Mouse (Mus musculus) midbrain, embryonic 11.5 days (tissue): ENCODE measurements at regions not wholly inside any gene's neighbourhood (a gene's known extent, or its start where the extent isn't known, plus 50 kb on each side); places are given as distances from the start of the nearest gene placed in this dataset.

Experiments
- ATAC-seq: fragments of 200-750 bp; cut with Nextera tagmentation; 2 replicates; pipeline ENCODE4 v1.8.0; 2017; ENCODE audit warnings: moderate TSS enrichment, moderate library complexity; ENCODE audit not compliant: low FRiP score
- DNase-seq: peaks from one replicate; pipeline ENCODE4 v3.0.0; 2015; ENCODE audit warnings: low spot score; ENCODE audit errors: missing footprints
- H3K27ac ChIP-seq: fragments of 300-500 bp; sonication (generic); 2 replicates; pipeline ENCODE4 v1.5.1; 2014; ENCODE audit warnings: low read depth, low read length
- H3K27me3 ChIP-seq: fragments of 300-500 bp; sonication (generic); 2 replicates; pipeline ENCODE4 v1.6.1; 2014; ENCODE audit warnings: mild to moderate bottlenecking, low read length, moderate library complexity, mixed read lengths; ENCODE audit not compliant: control insufficient read depth, insufficient read depth
- H3K36me3 ChIP-seq: fragments of 300-500 bp; sonication (generic); 2 replicates; pipeline ENCODE4 v1.6.1; 2014; ENCODE audit warnings: mild to moderate bottlenecking, low read length, moderate library complexity, mixed read lengths; ENCODE audit not compliant: control insufficient read depth, insufficient read depth
- H3K4me1 ChIP-seq: fragments of 300-500 bp; sonication (generic); 2 replicates; pipeline ENCODE4 v1.6.1; 2014; ENCODE audit warnings: low read length; ENCODE audit not compliant: control insufficient read depth, insufficient read depth
- H3K4me2 ChIP-seq: fragments of 300-500 bp; sonication (generic); 2 replicates; pipeline ENCODE4 v1.6.1; 2014; ENCODE audit warnings: mild to moderate bottlenecking, moderate library complexity
- H3K4me3 ChIP-seq: fragments of 300-500 bp; sonication (generic); 2 replicates; pipeline ENCODE4 v1.5.1; 2014; ENCODE audit warnings: low read depth, low read length
- H3K9ac ChIP-seq: fragments of 300-500 bp; sonication (generic); 2 replicates; pipeline ENCODE4 v1.6.1; 2014; ENCODE audit warnings: low read length
- H3K9me3 ChIP-seq: fragments of 300-500 bp; sonication (generic); 2 replicates; pipeline ENCODE4 v1.6.1; 2016; ENCODE audit warnings: low read length; ENCODE audit not compliant: control insufficient read depth
- WGBS: fragments of 180-500 bp; shearing (Covaris S2); extraction: QIAGEN DNeasy Blood & Tissue Kit; methylation state at CpG from one replicate; pipeline ENCODE4 v1.1.7; 2014; 5-methylcytosine and 5-hydroxymethylcytosine counted together

DNA sequence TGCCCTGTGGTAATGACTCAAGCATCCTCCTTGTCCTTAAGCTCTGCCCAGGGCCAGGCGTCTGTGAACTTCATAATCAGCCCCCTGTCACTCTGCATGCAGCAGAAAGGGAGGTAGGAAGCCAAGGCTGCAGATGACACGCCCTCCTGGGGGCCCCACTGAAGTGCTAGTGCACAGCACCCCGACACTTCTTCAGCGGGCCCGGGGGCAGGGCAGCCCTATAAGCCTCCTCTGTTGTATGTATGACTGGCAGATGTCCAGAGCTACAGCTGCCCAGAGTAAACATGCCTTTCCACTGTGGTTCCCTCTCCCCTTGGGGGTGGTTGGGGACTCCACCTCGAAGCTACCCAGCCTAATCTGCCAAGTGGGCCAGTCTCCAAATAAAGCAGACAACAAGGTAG is 107.2 kb upstream of the Vps8 start:
- Histone ChIP-seq H3K4me2 (no peak overlapping the region), H3K9me3 (no peaks in the 10 kb centered on the region), H3K9ac (no peak overlapping the region), H3K4me1 (0 out of 2 replicates have a peak, but pooled peaks cover 3% of the 10 kb centered on the region), H3K27ac (no peak overlapping the region), H3K36me3 (no peaks in the 10 kb centered on the region), H3K27me3 (no peaks in the 10 kb centered on the region; the same call in 1 of the 2 replicates), H3K4me3 (no peak overlapping the region)
- ATAC-seq = no peak
- no peak for DNase-seq
- WGBS = 61% methylated on average over 6 of the region's 6 CpGs

DNA sequence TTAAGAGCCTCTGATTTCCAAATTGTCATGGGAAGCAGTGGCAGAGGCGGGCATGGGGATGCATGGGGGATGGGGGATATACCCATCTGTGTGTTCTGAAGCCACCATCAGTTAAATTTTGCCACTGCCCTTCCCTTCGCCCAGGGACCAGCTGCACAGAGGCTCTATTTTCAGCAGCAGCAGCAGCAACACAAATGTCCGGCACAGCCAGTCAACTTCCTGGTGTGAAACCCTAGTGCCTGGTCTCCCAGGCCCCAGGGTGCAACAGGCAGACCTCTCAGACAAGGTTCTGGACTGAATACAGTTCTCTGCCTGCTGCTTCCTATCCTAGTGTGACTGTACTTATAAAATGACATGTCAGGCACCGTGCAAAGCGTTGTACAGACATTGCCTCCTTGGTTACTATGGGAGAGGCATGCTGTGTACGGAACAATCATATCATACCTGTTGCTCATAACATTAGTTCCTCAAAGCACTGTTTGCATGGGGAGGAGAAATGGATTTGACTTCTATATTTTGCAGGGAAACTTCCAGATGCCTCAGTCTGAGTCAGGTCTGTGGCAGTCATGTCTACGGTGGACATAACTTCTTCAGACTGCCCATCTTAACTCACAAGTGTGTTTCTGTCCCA is 104.8 kb upstream of the Vps8 start:
- no peaks in the 10 kb centered on the region for H3K4me1 ChIP-seq
- no peaks in the 10 kb centered on the region for H3K9me3 ChIP-seq
- H3K4me2 ChIP-seq = no peak overlapping the region
- H3K9ac ChIP-seq = no peak overlapping the region
- no peak for ATAC-seq
- H3K27me3 ChIP-seq = no peaks in the 10 kb centered on the region
- no peak for DNase-seq
- H3K4me3 ChIP-seq = no peak overlapping the region
- WGBS = 87% methylated on average over 7 of the region's 7 CpGs
- H3K27ac ChIP-seq = no peak overlapping the region
- no peaks in the 10 kb centered on the region for H3K36me3 ChIP-seq

GRCm38 (mm10) chr16:21318640-21319365 is 104.1 kb upstream of the Vps8 start:
- Histone ChIP-seq H3K4me1 (no peaks in the 10 kb centered on the region), H3K9me3 (no peaks in the 10 kb centered on the region), H3K36me3 (no peaks in the 10 kb centered on the region), H3K9ac (no peak overlapping the region), H3K27me3 (no peaks in the 10 kb centered on the region), H3K4me2 (no peak overlapping the region), H3K27ac (no peak overlapping the region), H3K4me3 (no peak overlapping the region)
- DNase-seq (no peak), ATAC-seq (no peak)
- WGBS = 67% methylated on average over 9 of the region's 9 CpGs

DNA sequence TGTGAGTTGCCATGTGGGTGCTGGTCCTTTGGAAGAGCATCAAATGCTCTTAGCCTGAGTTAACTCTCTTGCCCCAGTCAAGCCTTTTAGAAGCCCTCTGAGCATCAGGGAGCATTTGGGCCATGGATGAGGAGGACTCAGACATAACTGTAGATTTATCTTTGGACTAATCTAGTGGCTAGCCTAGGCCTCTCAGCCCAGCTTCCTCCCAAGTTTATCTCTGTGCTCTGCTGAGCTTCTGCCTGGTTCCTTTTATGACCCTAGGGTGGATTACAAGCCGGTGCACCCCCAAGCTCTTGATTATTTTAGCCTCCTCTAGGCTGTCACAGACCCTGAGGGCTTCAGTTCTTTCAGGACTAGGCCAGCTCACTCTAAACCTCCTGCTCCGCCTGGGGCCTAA is 102.6 kb upstream of the Vps8 start:
- 78% methylated on average over 2 of the region's 2 CpGs for WGBS
- no peaks in the 10 kb centered on the region for H3K27me3 ChIP-seq
- ATAC-seq = no peak

GRCm38 (mm10) chr16:21321188-21322070 is 101.5 kb upstream of the Vps8 start:
- Histone ChIP-seq H3K4me3 (no peak overlapping the region), H3K4me1 (no peaks in the 10 kb centered on the region), H3K4me2 (no peak overlapping the region), H3K9me3 (no peaks in the 10 kb centered on the region), H3K9ac (no peak overlapping the region), H3K27me3 (no peaks in the 10 kb centered on the region), H3K36me3 (no peaks in the 10 kb centered on the region), H3K27ac (no peak overlapping the region)
- no peak for ATAC-seq
- WGBS = 51% methylated on average over 18 of the region's 18 CpGs
- DNase-seq = no peak

More for the DNA sequence above, 102.6 kb upstream of the Vps8 start:
- Histone ChIP-seq H3K4me2 (no peak overlapping the region), H3K9ac (no peak overlapping the region), H3K36me3 (no peaks in the 10 kb centered on the region), H3K4me3 (no peak overlapping the region), H3K27ac (no peak overlapping the region), H3K9me3 (no peaks in the 10 kb centered on the region), H3K4me1 (no peaks in the 10 kb centered on the region)
- no peak for DNase-seq

GRCm38 (mm10) chr16:21322437-21322836 is 100.5 kb upstream of the Vps8 start:
- no peaks in the 10 kb centered on the region for H3K4me1 ChIP-seq
- DNase-seq (no peak), ATAC-seq (no peak)
- peak overlapping the region; percentile 1; the same call in 1 of the 2 replicates for H3K9ac ChIP-seq
- H3K4me3 ChIP-seq = no peak overlapping the region
- no peaks in the 10 kb centered on the region for H3K9me3 ChIP-seq
- no peak overlapping the region for H3K27ac ChIP-seq
- WGBS = 59% methylated on average over 10 of the region's 10 CpGs
- H3K27me3 ChIP-seq = no peaks in the 10 kb centered on the region
- H3K36me3 ChIP-seq = no peaks in the 10 kb centered on the region
- H3K4me2 ChIP-seq = no peak overlapping the region

- no peaks in the 10 kb centered on the region for H3K4me1 ChIP-seq
- H3K9ac ChIP-seq = no peak overlapping the region
- 64% methylated on average over 3 of the region's 3 CpGs for WGBS
- ATAC-seq (no peak), DNase-seq (no peak)
- H3K27ac ChIP-seq = no peak overlapping the region
- no peaks in the 10 kb centered on the region for H3K27me3 ChIP-seq
- H3K9me3 ChIP-seq = no peaks in the 10 kb centered on the region
- no peaks in the 10 kb centered on the region for H3K36me3 ChIP-seq
- H3K4me2 ChIP-seq = no peak overlapping the region
- no peak overlapping the region for H3K4me3 ChIP-seq
Measured at GRCm38 (mm10) chr16:21323446-21324034, 99.4 kb upstream of the Vps8 start.

GRCm38 (mm10) chr16:21327969-21328368 is 94.9 kb upstream of the Vps8 start:
- WGBS = 92% methylated on average over 4 of the region's 4 CpGs
- Histone ChIP-seq H3K27ac (no peak overlapping the region), H3K27me3 (no peaks in the 10 kb centered on the region), H3K4me2 (no peak overlapping the region), H3K9ac (no peak overlapping the region), H3K4me3 (no peak overlapping the region), H3K9me3 (no peaks in the 10 kb centered on the region), H3K4me1 (peaks cover 6% of the 10 kb centered on the region; the same call in 1 of the 2 replicates), H3K36me3 (no peaks in the 10 kb centered on the region)
- ATAC-seq = no peak
- no peak for DNase-seq
